In genomic region chr13:32449710-32450417, GRCm38 (mm10) we compare ENCODE assay signal across 8 mouse cellular contexts.
DNase-seq lines count a peak whose midpoint lies in the region; ATAC-seq and TF ChIP-seq lines count a peak whose summit lies in the region.

No protein-coding gene starts in this region.

- TF ChIP-seq CTCF in heart, adult 2 months (IDR thresholded peaks at IDR 0.05), result no peak
- no peak for TF ChIP-seq CTCF in gastrocnemius, adult 2 months (IDR thresholded peaks at IDR 0.05)

- TF ChIP-seq EP300 in heart, adult 2 months (IDR thresholded peaks at IDR 0.05; ENCODE audit: insufficient read depth, low read depth, low read length), result no peak

- H3K79me2 ChIP-seq in heart, adult 2 months (replicated peaks; ENCODE audit: control insufficient read depth, insufficient read depth, low read length), result no peaks in the 10 kb centered on the region

- H3K4me2 ChIP-seq in heart, embryonic 12.5 days, result no peak overlapping the region

- WGBS in heart, adult 2 months, result 55% methylated on average over 8 of the region's 8 CpGs
- WGBS in heart, embryonic 12.5 days, result 62% methylated on average over 8 of the region's 8 CpGs

- peak overlapping the region; percentile 51 for H3K27ac ChIP-seq in heart, adult 2 months
- no peak overlapping the region for H3K27ac ChIP-seq in heart, embryonic 12.5 days (ENCODE audit: poor library complexity, severe bottlenecking)
- H3K27ac ChIP-seq in gastrocnemius, adult 2 months, result peak overlapping the region; percentile 67

- H3K36me3 ChIP-seq in heart, adult 2 months (ENCODE audit: control insufficient read depth, insufficient read depth, low read length), result no peaks in the 10 kb centered on the region
- no peaks in the 10 kb centered on the region for H3K36me3 ChIP-seq in heart, embryonic 12.5 days

- H3K9ac ChIP-seq in heart, adult 2 months (ENCODE audit: low read depth, low read length), result no peak overlapping the region
- H3K9ac ChIP-seq in heart, embryonic 12.5 days, result no peak overlapping the region

- no peaks in the 10 kb centered on the region for H3K9me3 ChIP-seq in heart, embryonic 12.5 days (replicated peaks)

- H3K4me1 ChIP-seq in heart, adult 2 months (ENCODE audit: control insufficient read depth, insufficient read depth, low read length), result no peaks in the 10 kb centered on the region
- 0 out of 2 replicates have a peak, but pooled peaks cover 5% of the 10 kb centered on the region for H3K4me1 ChIP-seq in heart, embryonic 12.5 days (replicated peaks)

- peak; percentile 69 to 76 for DNase-seq in heart, adult 2 months
- DNase-seq in adipocyte (ENCODE audit: low spot score), result peak; percentile 72
- DNase-seq in gastrocnemius, adult 2 months, result peak; percentile 87
- DNase-seq in lung, adult 18-20 months, result peak; percentile 22 to 45
- DNase-seq in thymus, postnatal 14 days, result no peak
- DNase-seq in urinary bladder, postnatal 25 days (ENCODE audit: low spot score), result no peak

- no peak for ATAC-seq in heart, embryonic 12.5 days (ENCODE audit: insufficient number of reproducible peaks, low FRiP score)
- no peak for ATAC-seq in cerebellum, adult (ENCODE audit: insufficient number of reproducible peaks, low FRiP score, low TSS enrichment)

- H3K4me3 ChIP-seq in heart, adult 2 months, result no peak overlapping the region
- no peak overlapping the region for H3K4me3 ChIP-seq in heart, embryonic 12.5 days
- no peak overlapping the region for H3K4me3 ChIP-seq in gastrocnemius, adult 2 months

- no peaks in the 10 kb centered on the region for H3K27me3 ChIP-seq in heart, adult 2 months (ENCODE audit: control insufficient read depth, insufficient read depth, low read length)
- no peaks in the 10 kb centered on the region for H3K27me3 ChIP-seq in heart, embryonic 12.5 days (replicated peaks)

- intact Hi-C loops in heart, adult 2 months (cut with DNase I), result no loop called here
- intact Hi-C loops in gastrocnemius, adult 2 months (cut with DNase I), result no loop called here

- no peak for TF ChIP-seq POLR2A in heart, adult 2 months (IDR thresholded peaks at IDR 0.05; ENCODE audit: insufficient read depth, low read depth, low read length)

Comparison
In these comparisons a context has a peak if more than half of its experiments do, and no peak if none do; other contexts are left out.
1. DNase-seq: peak in heart, adult 2 months (2 of 2), adipocyte (single experiment), gastrocnemius, adult 2 months (single experiment) and lung, adult 18-20 months (2 of 2); none in thymus, postnatal 14 days (single experiment) and urinary bladder, postnatal 25 days (single experiment).